Mouse (Mus musculus) CD8-positive naive resting alpha-beta T cell, adult 2 months (primary cell): ENCODE results near the gene Olfr1368.
"Not testable (repeated sequence)": the region's sequence is repeated elsewhere in the genome, so short reads cannot be mapped to it uniquely, and the experiment has no call there.

Source experiments
- DNase-seq, 2 experiments: peaks; one replicate each; pipeline ENCODE4 v3.0.0; 2022; ENCODE audit warnings: low read depth in 2 of 2, low spot score in 2 of 2

The Olfr1368 gene

GRCm38 (mm10) chr13:21168371-21169011 lies 22.8 kb upstream of the Olfr1368 start:
- peak; percentile 23 to 26 for DNase-seq

GRCm38 (mm10) chr13:21167910-21168300 lies 22.2 kb upstream of the Olfr1368 start:
- DNase-seq = peak; percentile 39 to 44

- DNase-seq = peak; percentile 80 to 86
Observed at GRCm38 (mm10) chr13:21166936-21167909, 21.6 kb upstream of the Olfr1368 start.

- no peak for DNase-seq
Observed at GRCm38 (mm10) chr13:21162591-21162990, 16.9 kb upstream of the Olfr1368 start.

- no peak for DNase-seq
Observed at GRCm38 (mm10) chr13:21161591-21161990, 15.9 kb upstream of the Olfr1368 start.

GRCm38 (mm10) chr13:21160657-21161590 lies 15.3 kb upstream of the Olfr1368 start:
- peak; percentile 94 to 95 for DNase-seq

- peak; percentile 14 to 24 for DNase-seq
Observed at GRCm38 (mm10) chr13:21160041-21160511, 14.4 kb upstream of the Olfr1368 start.

GRCm38 (mm10) chr13:21159475-21159819 lies 13.8 kb upstream of the Olfr1368 start:
- DNase-seq = peak in 1 of 2 experiments; percentile 28

- DNase-seq = peak; percentile 82 to 90
Observed at GRCm38 (mm10) chr13:21158785-21159474, 13.3 kb upstream of the Olfr1368 start.

GRCm38 (mm10) chr13:21158071-21158470 lies 12.4 kb upstream of the Olfr1368 start:
- DNase-seq = no peak

- DNase-seq = no peak
Observed at GRCm38 (mm10) chr13:21155888-21156287, 10.2 kb upstream of the Olfr1368 start.

GRCm38 (mm10) chr13:21142421-21142820 lies 3.2 kb downstream of the Olfr1368 start:
- no peak for DNase-seq

GRCm38 (mm10) chr13:21129339-21129738 lies 16.3 kb downstream of the Olfr1368 start, which contains the start of gene Olfr263:
TSS of gene Olfr263 (plus strand) at chr13:21129639.
- DNase-seq = not testable (repeated sequence)

GRCm38 (mm10) chr13:21114121-21114520 lies 31.5 kb downstream of the Olfr1368 start:
- DNase-seq = no peak

- DNase-seq = not testable (repeated sequence)
Observed at GRCm38 (mm10) chr13:21111183-21111582, 34.5 kb downstream of the Olfr1368 start, which contains the start of gene Olfr1369-ps1. TSS of gene Olfr1369-ps1 (plus strand) at chr13:21111483.

GRCm38 (mm10) chr13:21110441-21110840 lies 35.2 kb downstream of the Olfr1368 start:
- DNase-seq = no peak

- DNase-seq = no peak
Observed at GRCm38 (mm10) chr13:21109759-21110158, 35.9 kb downstream of the Olfr1368 start.
